In genomic region chr3:121163271-121163819, GRCm38 (mm10) we compare ENCODE assay signal across 8 mouse cellular contexts. TPM values are rescaled to one million over a fixed set of nuclear protein-coding genes. Genes with fewer than 3 reads are reported as not detected.
A peak's percentile ranks its signal among the peaks of the same experiment; 100 is the strongest.
DNase-seq lines count a peak whose midpoint lies in the region; ATAC-seq and TF ChIP-seq lines count a peak whose summit lies in the region.

No protein-coding gene starts in this region.

- H3K9ac ChIP-seq in forebrain, postnatal 0 days = no peak overlapping the region
- H3K9ac ChIP-seq in forebrain, embryonic 16.5 days (replicated peaks; ENCODE audit: low read depth, low read length) = no peak overlapping the region
- H3K9ac ChIP-seq in MEL (ENCODE audit: control insufficient read depth, low read depth, low read length, poor library complexity, severe bottlenecking) = peak overlapping the region; percentile 45

- H3K4me3 ChIP-seq in forebrain, postnatal 0 days (ENCODE audit: low read depth, low read length) = no peak overlapping the region
- H3K4me3 ChIP-seq in forebrain, embryonic 16.5 days (replicated peaks; ENCODE audit: low read length) = no peak overlapping the region
- H3K4me3 ChIP-seq in MEL (ENCODE audit: control insufficient read depth in 1 of 2, insufficient read depth in 1 of 2, low read depth in 2 of 2, low read length in 2 of 2) = no peak overlapping the region
- H3K4me3 ChIP-seq in left cerebral cortex, adult 2 months = no peak overlapping the region
- H3K4me3 ChIP-seq in testis, adult 2 months (ENCODE audit: control insufficient read depth, low read depth, low read length) = no peak overlapping the region

- H3K36me3 ChIP-seq in forebrain, postnatal 0 days (ENCODE audit: insufficient read depth) = no peaks in the 10 kb centered on the region
- no peaks in the 10 kb centered on the region for H3K36me3 ChIP-seq in forebrain, embryonic 16.5 days (ENCODE audit: control insufficient read depth, insufficient read depth)
- H3K36me3 ChIP-seq in MEL (ENCODE audit: control insufficient read depth in 1 of 2, insufficient read depth in 2 of 2, low read length in 2 of 2) = peaks cover 0 to 2% of the 10 kb centered on the region in 2 experiments; a peak in 1 of 4 replicates
- no peaks in the 10 kb centered on the region for H3K36me3 ChIP-seq in testis, adult 2 months (ENCODE audit: control insufficient read depth, insufficient read depth, low read length)

- peak; percentile 69 for TF ChIP-seq CTCF in forebrain, postnatal 0 days (IDR thresholded peaks at IDR 0.05; ENCODE audit: low read depth)
- TF ChIP-seq CTCF in MEL (IDR thresholded peaks at IDR 0.05 in 2 of 3, conservative IDR thresholded peaks at IDR 0.05 in 1 of 3; ENCODE audit: control insufficient read depth in 1 of 3, insufficient read depth in 1 of 3, low read depth in 2 of 3, low read length in 3 of 3, poor library complexity in 1 of 3, severe bottlenecking in 1 of 3) = peak; percentile 91 to 94 (median 92)
- TF ChIP-seq CTCF in left cerebral cortex, adult 2 months (IDR thresholded peaks at IDR 0.05) = peak; percentile 72
- TF ChIP-seq CTCF in testis, adult 2 months (IDR thresholded peaks at IDR 0.05; ENCODE audit: control insufficient read depth, insufficient read depth, insufficient replicate concordance, low read depth, low read length) = peak; percentile 94; the same call in 1 of the 2 replicates

- no peak overlapping the region for H3K4me2 ChIP-seq in forebrain, postnatal 0 days (ENCODE audit: low read depth)
- no peak overlapping the region for H3K4me2 ChIP-seq in forebrain, embryonic 16.5 days (ENCODE audit: low read length)

- H3K9me3 ChIP-seq in forebrain, postnatal 0 days (ENCODE audit: low read length) = no peaks in the 10 kb centered on the region
- H3K9me3 ChIP-seq in forebrain, embryonic 16.5 days (ENCODE audit: control insufficient read depth, low read length) = peaks cover 3% of the 10 kb centered on the region; the same call in 1 of the 2 replicates
- no peaks in the 10 kb centered on the region for H3K9me3 ChIP-seq in MEL (replicated peaks; ENCODE audit: insufficient read depth, low read length)

- ATAC-seq in forebrain, postnatal 0 days = no peak
- ATAC-seq in forebrain, embryonic 16.5 days = no peak

- peak; percentile 22 for DNase-seq in forebrain, postnatal 0 days
- peak; percentile 87 for DNase-seq in MEL (ENCODE audit: low read depth, low spot score)
- peak; percentile 46 for DNase-seq in cerebellum, adult 8-10 months
- peak; percentile 27 to 32 for DNase-seq in gastrocnemius, postnatal 36 days
- DNase-seq in left cerebral cortex, adult 2 months (ENCODE audit: extremely low spot score in 1 of 2, low spot score in 2 of 2) = peak; percentile 42 to 60
- peak; percentile 48 for DNase-seq in mesoderm, embryonic 11.5 days (ENCODE audit: low read depth, low spot score)

- H3K27me3 ChIP-seq in forebrain, postnatal 0 days (ENCODE audit: insufficient read depth, low read length) = no peaks in the 10 kb centered on the region
- no peaks in the 10 kb centered on the region for H3K27me3 ChIP-seq in forebrain, embryonic 16.5 days (replicated peaks; ENCODE audit: control insufficient read depth, insufficient read depth, low read length)
- no peaks in the 10 kb centered on the region for H3K27me3 ChIP-seq in MEL (ENCODE audit: control insufficient read depth in 1 of 2, insufficient read depth in 2 of 2, low read length in 2 of 2)
- H3K27me3 ChIP-seq in testis, adult 2 months (ENCODE audit: control insufficient read depth, insufficient read depth, low read length) = no peaks in the 10 kb centered on the region

- peak; percentile 80 for TF ChIP-seq RAD21 in MEL (IDR thresholded peaks at IDR 0.05; ENCODE audit: low read depth, low read length)

- 0 out of 2 replicates have a peak, but pooled peaks cover 7% of the 10 kb centered on the region for H3K4me1 ChIP-seq in forebrain, postnatal 0 days (ENCODE audit: insufficient read depth)
- peaks cover 13% of the 10 kb centered on the region for H3K4me1 ChIP-seq in forebrain, embryonic 16.5 days (replicated peaks; ENCODE audit: control insufficient read depth, insufficient read depth, low read length)
- H3K4me1 ChIP-seq in MEL (ENCODE audit: control insufficient read depth in 1 of 2, insufficient read depth in 2 of 2, low read length in 2 of 2) = peaks cover 0 to 10% of the 10 kb centered on the region in 2 experiments; a peak in 2 of 4 replicates
- no peaks in the 10 kb centered on the region for H3K4me1 ChIP-seq in testis, adult 2 months (ENCODE audit: control insufficient read depth, insufficient read depth, low read length)

- H3K27ac ChIP-seq in forebrain, postnatal 0 days (ENCODE audit: low read depth, low read length) = no peak overlapping the region
- H3K27ac ChIP-seq in forebrain, embryonic 16.5 days (ENCODE audit: low read length) = no peak overlapping the region
- no peak overlapping the region for H3K27ac ChIP-seq in MEL (ENCODE audit: control insufficient read depth, low read depth, low read length)
- H3K27ac ChIP-seq in left cerebral cortex, adult 2 months = no peak overlapping the region
- no peak overlapping the region for H3K27ac ChIP-seq in testis, adult 2 months (ENCODE audit: control insufficient read depth, insufficient read depth, low read depth, low read length)

- TF ChIP-seq EP300 in MEL (IDR thresholded peaks at IDR 0.05; ENCODE audit: low read depth in 1 of 2, low read length in 2 of 2) = no peak

- TF ChIP-seq POLR2A in MEL (IDR thresholded peaks at IDR 0.05; ENCODE audit: control insufficient read depth in 1 of 2, insufficient read depth in 1 of 2, low read depth in 1 of 2, low read length in 2 of 2, poor library complexity in 1 of 2) = no peak
- no peak for TF ChIP-seq POLR2A in testis, adult 2 months (IDR thresholded peaks at IDR 0.05; ENCODE audit: control insufficient read depth, low read depth, low read length)

- 40% methylated on average over 7 of the region's 7 CpGs for WGBS in forebrain, postnatal 0 days
- WGBS in forebrain, embryonic 16.5 days = 35% methylated on average over 7 of the region's 7 CpGs

- H3K79me2 ChIP-seq in MEL (ENCODE audit: control insufficient read depth, insufficient read depth, low read length, poor library complexity) = no peaks in the 10 kb centered on the region

- intact Hi-C loops in gastrocnemius, postnatal 36 days (cut with DNase I) = no loop called here
- intact Hi-C loops in left cerebral cortex, adult 2 months (cut with DNase I) = no loop called here

TF ChIP-seq in MEL, 35 proteins besides CTCF, POLR2A, EP300 and RAD21:
- TF ChIP-seq ZC3H11A (IDR thresholded peaks at IDR 0.05; ENCODE audit: low read depth, low read length) = peak; percentile 42; the same call in 1 of the 2 replicates
- TF ChIP-seq HCFC1 (IDR thresholded peaks at IDR 0.05; ENCODE audit: low read depth, low read length) = 0 out of 2 replicates have a peak, but pooled peaks have one; percentile 32
- TF ChIP-seq RCOR1 (IDR thresholded peaks at IDR 0.05; ENCODE audit: low read depth, low read length) = no peak
- peak; percentile 91 for TF ChIP-seq ELF1 (IDR thresholded peaks at IDR 0.05; ENCODE audit: low read depth, low read length)
- TF ChIP-seq SIN3A (IDR thresholded peaks at IDR 0.05; ENCODE audit: low read length) = 0 out of 2 replicates have a peak, but pooled peaks have one; percentile 18
- peak; percentile 69 for TF ChIP-seq SMC3 (IDR thresholded peaks at IDR 0.05; ENCODE audit: low read depth, low read length)
- TF ChIP-seq TCF12 (IDR thresholded peaks at IDR 0.05; ENCODE audit: low read depth, low read length) = no peak

RNA-seq across cellular contexts. Expression of gene Rwdd3, which starts 8.2 kb away (rescaled TPM):
- 15.8 and 16.4 TPM in 2 replicates for total RNA-seq in forebrain, postnatal 0 days (2014; rRNA removed)
- 19.6 and 19.9 TPM in 2 replicates for polyA plus RNA-seq in forebrain, postnatal 0 days (2015; fragmentation: Nextera tagmentation; extraction: Ambion mirVana)
- polyA plus RNA-seq in forebrain, embryonic 16.5 days (2015; fragmentation: Nextera tagmentation; extraction: Ambion mirVana) = 18.5 and 23.2 TPM in 2 replicates
- 4.1 and 4.2 TPM in 2 replicates for total RNA-seq in MEL (2012; rRNA removed)
- polyA plus RNA-seq in MEL (2012; ENCODE audit: insufficient read depth in 1 of 2, insufficient read length in 2 of 2, low read depth in 1 of 2, low replicate concordance in 2 of 2, missing spikeins in 1 of 2) = 1 to 10 TPM in 1 of 2 experiments, not detected in 1; 4.8 TPM
- 1 to 10 TPM; 2.5 to 3.6 TPM for total RNA-seq in gastrocnemius, postnatal 36 days (2021)
- total RNA-seq in left cerebral cortex, adult 2 months (2021) = 10 to 100 TPM; 12.8 to 13.5 TPM
- 1.3 and 1.8 TPM in 2 replicates for polyA plus RNA-seq in testis, adult 2 months (2012; rRNA removed)

Comparison
In these comparisons a context has a peak if more than half of its experiments do, and no peak if none do; other contexts are left out.
1. DNase-seq: peak in every context shown above with its lines; median percentile 87 in MEL; 51 in left cerebral cortex, adult 2 months; 48 in mesoderm, embryonic 11.5 days; 46 in cerebellum, adult 8-10 months; 30 in gastrocnemius, postnatal 36 days; 22 in forebrain, postnatal 0 days.